Mouse (Mus musculus) layer of hippocampus, adult 2 months (tissue): ENCODE data around the gene Robo1. TPM values are rescaled to one million over a fixed set of nuclear protein-coding genes. Genes with fewer than 3 reads are reported as not detected.

Experiments used
- DNase-seq, 2 experiments: peaks; one replicate each; pipeline ENCODE4 v3.0.0; 2022; ENCODE audit warnings: low spot score in 2 of 2
- H3K27ac ChIP-seq: fragments of 200-600 bp; 2 replicates; pipeline ENCODE4 v1.8.1; 2022
- H3K4me3 ChIP-seq: fragments of 200-600 bp; 2 replicates; pipeline ENCODE4 v1.8.1; 2022; ENCODE audit warnings: mild to moderate bottlenecking
- CTCF ChIP-seq: fragments of 200-600 bp; conservative IDR thresholded peaks from 2 replicates; pipeline ENCODE4 v1.8.1; 2022; ENCODE audit warnings: antibody characterized with exemption, mild to moderate bottlenecking, moderate library complexity
- total RNA-seq, 2 experiments: library from RNA; stranded (reverse); gene quantifications; 2 replicates each; pipeline ENCODE4 v1.2.3; 2021

Robo1 gene
- total RNA-seq, 2 experiments from 2014 or later: 65.8 to 68.1 TPM

- H3K27ac ChIP-seq: peak overlapping the region; percentile 77
- H3K4me3 ChIP-seq: peak overlapping the region; percentile 45
- no peak for TF ChIP-seq CTCF
- peak; percentile 17 to 19 for DNase-seq
These were observed 502.8 kb downstream of the Robo1 start for GRCm38 (mm10) chr16:72810942-72811341.

GRCm38 (mm10) chr16:72811494-72811893 lies 503.4 kb downstream of the Robo1 start:
- Histone ChIP-seq H3K4me3 (peak overlapping the region; percentile 45), H3K27ac (peak overlapping the region; percentile 77)
- DNase-seq: peak; percentile 21 to 44
- no peak for TF ChIP-seq CTCF

GRCm38 (mm10) chr16:72811908-72812307 lies 503.8 kb downstream of the Robo1 start:
- 0 out of 2 replicates have a peak, but pooled peaks have one; percentile 22 for TF ChIP-seq CTCF
- Histone ChIP-seq H3K27ac (peak overlapping the region; percentile 77), H3K4me3 (peak overlapping the region; percentile 45)
- DNase-seq: no peak

GRCm38 (mm10) chr16:72828381-72828780 lies 520.3 kb downstream of the Robo1 start:
- Histone ChIP-seq H3K27ac (no peak overlapping the region), H3K4me3 (no peak overlapping the region)
- TF ChIP-seq CTCF: no peak
- DNase-seq: no peak

GRCm38 (mm10) chr16:72829530-72829929 lies 521.4 kb downstream of the Robo1 start:
- Histone ChIP-seq H3K4me3 (no peak overlapping the region), H3K27ac (no peak overlapping the region)
- no peak for DNase-seq
- no peak for TF ChIP-seq CTCF

- no peak for DNase-seq
- TF ChIP-seq CTCF: no peak
- Histone ChIP-seq H3K27ac (no peak overlapping the region), H3K4me3 (no peak overlapping the region)
These were observed 522.4 kb downstream of the Robo1 start for GRCm38 (mm10) chr16:72830394-72831056.

GRCm38 (mm10) chr16:72834266-72834665 lies 526.2 kb downstream of the Robo1 start:
- Histone ChIP-seq H3K27ac (no peak overlapping the region), H3K4me3 (no peak overlapping the region)
- no peak for DNase-seq
- no peak for TF ChIP-seq CTCF

GRCm38 (mm10) chr16:72839031-72839430 lies 530.9 kb downstream of the Robo1 start:
- H3K4me3 ChIP-seq: no peak overlapping the region
- TF ChIP-seq CTCF: no peak
- no peak for DNase-seq
- no peak overlapping the region for H3K27ac ChIP-seq

GRCm38 (mm10) chr16:72841066-72841465 lies 533.0 kb downstream of the Robo1 start:
- Histone ChIP-seq H3K27ac (no peak overlapping the region), H3K4me3 (no peak overlapping the region)
- DNase-seq: no peak
- no peak for TF ChIP-seq CTCF

GRCm38 (mm10) chr16:72854101-72854500 lies 546.0 kb downstream of the Robo1 start:
- Histone ChIP-seq H3K27ac (no peak overlapping the region), H3K4me3 (no peak overlapping the region)
- no peak for TF ChIP-seq CTCF
- peak; percentile 30 to 41 for DNase-seq

GRCm38 (mm10) chr16:72854809-72855503 lies 546.9 kb downstream of the Robo1 start:
- Histone ChIP-seq H3K4me3 (no peak overlapping the region), H3K27ac (no peak overlapping the region)
- no peak for TF ChIP-seq CTCF
- DNase-seq: no peak

GRCm38 (mm10) chr16:72861707-72862277 lies 553.7 kb downstream of the Robo1 start:
- no peak overlapping the region for H3K4me3 ChIP-seq
- no peak overlapping the region for H3K27ac ChIP-seq
- DNase-seq: no peak
- no peak for TF ChIP-seq CTCF

GRCm38 (mm10) chr16:72866011-72866410 lies 557.9 kb downstream of the Robo1 start:
- no peak overlapping the region for H3K27ac ChIP-seq
- H3K4me3 ChIP-seq: no peak overlapping the region
- no peak for DNase-seq
- no peak for TF ChIP-seq CTCF
